Mouse (Mus musculus): ENCODE data around the gene Ttll3. TPM values are rescaled to one million over a fixed set of nuclear protein-coding genes. Genes with fewer than 3 reads are reported as not detected.

Ttll3 gene
- polyA plus RNA-seq, 1 experiment: 1.9 TPM

GRCm38 (mm10) chr6:113457952-113458534 is 69.0 kb downstream of the Ttll3 start, which contains the start of gene Il17re:
Gene Il17re (plus strand): TSS chr6:113458484.
- H3K79me2 ChIP-seq (ENCODE audit: control insufficient read depth, insufficient read depth): no peaks in the 10 kb centered on the region
- H3K4me2 ChIP-seq (ENCODE audit: low read depth): no peak within 1 kb of the TSS
- peaks cover 51% of the 10 kb centered on the region for H3K27me3 ChIP-seq (ENCODE audit: control insufficient read depth, insufficient read depth, insufficient read length)
- TF ChIP-seq USF1 (IDR thresholded peaks at IDR 0.05; ENCODE audit: low read depth): no peak
- TF ChIP-seq POLR2AphosphoS2 (IDR thresholded peaks at IDR 0.05; ENCODE audit: insufficient read length, low read depth): no peak
- TF ChIP-seq TCF3 (IDR thresholded peaks at IDR 0.05; ENCODE audit: insufficient read length, low read depth): no peak
- TF ChIP-seq MYOD1 (IDR thresholded peaks at IDR 0.05; ENCODE audit: control insufficient read depth in 1 of 3, insufficient read length in 2 of 3, low read depth in 2 of 3): no peak
- TF ChIP-seq MAX (IDR thresholded peaks at IDR 0.05; ENCODE audit: low read depth): no peak
- no peak for TF ChIP-seq CEBPB (IDR thresholded peaks at IDR 0.05; ENCODE audit: insufficient read depth, poor library complexity, severe bottlenecking)
- TF ChIP-seq E2F4 (IDR thresholded peaks at IDR 0.05; ENCODE audit: insufficient read depth): no peak
- no peak for TF ChIP-seq MYOG (IDR thresholded peaks at IDR 0.05; ENCODE audit: control insufficient read depth in 1 of 3, insufficient read depth in 1 of 3, insufficient read length in 2 of 3, low read depth in 2 of 3)
- TF ChIP-seq REST (IDR thresholded peaks at IDR 0.05; ENCODE audit: insufficient read depth, insufficient read length): no peak
- no peak for TF ChIP-seq SRF (IDR thresholded peaks at IDR 0.05; ENCODE audit: control insufficient read depth, insufficient read length, low read depth)
- TF ChIP-seq POLR2A (IDR thresholded peaks at IDR 0.05; ENCODE audit: insufficient read length, low read depth): no peak
- no peak for TF ChIP-seq TCF12 (IDR thresholded peaks at IDR 0.05; ENCODE audit: insufficient read depth, poor library complexity, severe bottlenecking)
- H3K36me3 ChIP-seq (ENCODE audit: control insufficient read depth, insufficient read depth): no peaks in the 10 kb centered on the region
- no peak within 1 kb of the TSS for H3K4me3 ChIP-seq
- H3ac ChIP-seq (ENCODE audit: control insufficient read depth, insufficient read length): no peak within 1 kb of the TSS

- TF ChIP-seq USF1 (IDR thresholded peaks at IDR 0.05; ENCODE audit: low read depth) (no peak), MYOG (IDR thresholded peaks at IDR 0.05; ENCODE audit: control insufficient read depth in 1 of 3, insufficient read depth in 1 of 3, insufficient read length in 2 of 3, low read depth in 2 of 3) (no peak), MAX (IDR thresholded peaks at IDR 0.05; ENCODE audit: low read depth) (no peak), TCF12 (IDR thresholded peaks at IDR 0.05; ENCODE audit: insufficient read depth, poor library complexity, severe bottlenecking) (no peak), REST (IDR thresholded peaks at IDR 0.05; ENCODE audit: insufficient read depth, insufficient read length) (no peak), MYOD1 (IDR thresholded peaks at IDR 0.05; ENCODE audit: control insufficient read depth in 1 of 3, insufficient read length in 2 of 3, low read depth in 2 of 3) (no peak), CEBPB (IDR thresholded peaks at IDR 0.05; ENCODE audit: insufficient read depth, poor library complexity, severe bottlenecking) (no peak), TCF3 (IDR thresholded peaks at IDR 0.05; ENCODE audit: insufficient read length, low read depth) (no peak), SRF (IDR thresholded peaks at IDR 0.05; ENCODE audit: control insufficient read depth, insufficient read length, low read depth) (no peak), E2F4 (IDR thresholded peaks at IDR 0.05; ENCODE audit: insufficient read depth) (no peak)
- Histone ChIP-seq H3K4me2 (ENCODE audit: low read depth) (no peak overlapping the region), H3K36me3 (ENCODE audit: control insufficient read depth, insufficient read depth) (no peaks in the 10 kb centered on the region), H3K27me3 (ENCODE audit: control insufficient read depth, insufficient read depth, insufficient read length) (peaks cover 51% of the 10 kb centered on the region), H3ac (ENCODE audit: control insufficient read depth, insufficient read length) (no peak overlapping the region), H3K4me3 (no peak overlapping the region), H3K79me2 (ENCODE audit: control insufficient read depth, insufficient read depth) (no peaks in the 10 kb centered on the region)
Observed at GRCm38 (mm10) chr6:113458635-113459034, 69.6 kb downstream of the Ttll3 start.

GRCm38 (mm10) chr6:113464040-113464439 is 75.0 kb downstream of the Ttll3 start:
- Histone ChIP-seq H3K4me3 (no peak overlapping the region), H3ac (ENCODE audit: control insufficient read depth, insufficient read length) (no peak overlapping the region)

More at GRCm38 (mm10) chr6:113464040-113464439, 75.0 kb downstream of the Ttll3 start:
- no peak for TF ChIP-seq USF1 (IDR thresholded peaks at IDR 0.05; ENCODE audit: low read depth)
- TF ChIP-seq MAX (IDR thresholded peaks at IDR 0.05; ENCODE audit: low read depth): no peak
- no peak for TF ChIP-seq MYOD1 (IDR thresholded peaks at IDR 0.05; ENCODE audit: control insufficient read depth in 1 of 3, insufficient read length in 2 of 3, low read depth in 2 of 3)
- no peak for TF ChIP-seq REST (IDR thresholded peaks at IDR 0.05; ENCODE audit: insufficient read depth, insufficient read length)
- TF ChIP-seq POLR2AphosphoS2 (IDR thresholded peaks at IDR 0.05; ENCODE audit: insufficient read length, low read depth): no peak
- TF ChIP-seq TCF12 (IDR thresholded peaks at IDR 0.05; ENCODE audit: insufficient read depth, poor library complexity, severe bottlenecking): no peak
- TF ChIP-seq MYOG (IDR thresholded peaks at IDR 0.05; ENCODE audit: control insufficient read depth in 1 of 3, insufficient read depth in 1 of 3, insufficient read length in 2 of 3, low read depth in 2 of 3): no peak
- TF ChIP-seq E2F4 (IDR thresholded peaks at IDR 0.05; ENCODE audit: insufficient read depth): no peak
- no peak for TF ChIP-seq TCF3 (IDR thresholded peaks at IDR 0.05; ENCODE audit: insufficient read length, low read depth)
- no peak for TF ChIP-seq CEBPB (IDR thresholded peaks at IDR 0.05; ENCODE audit: insufficient read depth, poor library complexity, severe bottlenecking)
- no peak for TF ChIP-seq SRF (IDR thresholded peaks at IDR 0.05; ENCODE audit: control insufficient read depth, insufficient read length, low read depth)
- no peak for TF ChIP-seq POLR2A (IDR thresholded peaks at IDR 0.05; ENCODE audit: insufficient read length, low read depth)
- Histone ChIP-seq H3K4me2 (ENCODE audit: low read depth) (no peak overlapping the region), H3K27me3 (ENCODE audit: control insufficient read depth, insufficient read depth, insufficient read length) (peaks cover 51% of the 10 kb centered on the region), H3K36me3 (ENCODE audit: control insufficient read depth, insufficient read depth) (no peaks in the 10 kb centered on the region), H3K79me2 (ENCODE audit: control insufficient read depth, insufficient read depth) (no peaks in the 10 kb centered on the region)

Other genes starting within 250 kb of the Ttll3 start
- gene Lhfpl4, start 193.9 kb upstream of the Ttll3 start, polyA plus RNA-seq (2012; fragmentation: generic; extraction: Trizol): 0.11 TPM
- gene Mtmr14, start 151.4 kb upstream of the Ttll3 start, polyA plus RNA-seq (2012; fragmentation: generic; extraction: Trizol): 16.8 TPM
- 0.08 TPM for gene Cpne9, start 107.0 kb upstream of the Ttll3 start, polyA plus RNA-seq (2012; fragmentation: generic; extraction: Trizol)
- gene Brpf1, start 82.1 kb upstream of the Ttll3 start, polyA plus RNA-seq (2012; fragmentation: generic; extraction: Trizol): 15.0 TPM
- gene Ogg1, start 62.3 kb upstream of the Ttll3 start, polyA plus RNA-seq (2012; fragmentation: generic; extraction: Trizol): 11.8 TPM
- gene Camk1, start 45.3 kb upstream of the Ttll3 start, polyA plus RNA-seq (2012; fragmentation: generic; extraction: Trizol): 44.5 TPM
- 32.1 TPM for gene Tada3, start 11.4 kb upstream of the Ttll3 start, polyA plus RNA-seq (2012; fragmentation: generic; extraction: Trizol)
- 207 TPM for gene Arpc4, start 11.1 kb upstream of the Ttll3 start, polyA plus RNA-seq (2012; fragmentation: generic; extraction: Trizol)
- 11.7 TPM for gene Rpusd3, start 30.1 kb downstream of the Ttll3 start, polyA plus RNA-seq (2012; fragmentation: generic; extraction: Trizol)
- gene Cidec, start 46.5 kb downstream of the Ttll3 start, polyA plus RNA-seq (2012; fragmentation: generic; extraction: Trizol): not detected
- gene Jagn1, start 53.3 kb downstream of the Ttll3 start, polyA plus RNA-seq (2012; fragmentation: generic; extraction: Trizol): 92.7 TPM
- not detected for gene Il17re, start 69.2 kb downstream of the Ttll3 start, polyA plus RNA-seq (2012; fragmentation: generic; extraction: Trizol)
- 73.0 TPM for gene Il17rc, start 82.2 kb downstream of the Ttll3 start, polyA plus RNA-seq (2012; fragmentation: generic; extraction: Trizol)
- 78.2 TPM for gene Creld1, start 94.0 kb downstream of the Ttll3 start, polyA plus RNA-seq (2012; fragmentation: generic; extraction: Trizol)
- gene Prrt3, start 112.7 kb downstream of the Ttll3 start, polyA plus RNA-seq (2012; fragmentation: generic; extraction: Trizol): 0.22 TPM
- gene Emc3, start 142.4 kb downstream of the Ttll3 start, polyA plus RNA-seq (2012; fragmentation: generic; extraction: Trizol): 86.5 TPM
- gene Fancd2, start 142.4 kb downstream of the Ttll3 start, polyA plus RNA-seq (2012; fragmentation: generic; extraction: Trizol): 2.3 TPM
- 0.04 TPM for gene Fancd2os, start 211.5 kb downstream of the Ttll3 start, polyA plus RNA-seq (2012; fragmentation: generic; extraction: Trizol)
- gene Brk1, start 215.5 kb downstream of the Ttll3 start, polyA plus RNA-seq (2012; fragmentation: generic; extraction: Trizol): 199 TPM
- 20.6 TPM for gene Vhl, start 234.7 kb downstream of the Ttll3 start, polyA plus RNA-seq (2012; fragmentation: generic; extraction: Trizol)
- gene Irak2, start 249.2 kb downstream of the Ttll3 start, polyA plus RNA-seq (2012; fragmentation: generic; extraction: Trizol): 17.0 TPM

Data from myocyte (in vitro differentiated cells).